Comparison of ENCODE assay signal across 11 mouse cellular contexts in the genomic region with DNA sequence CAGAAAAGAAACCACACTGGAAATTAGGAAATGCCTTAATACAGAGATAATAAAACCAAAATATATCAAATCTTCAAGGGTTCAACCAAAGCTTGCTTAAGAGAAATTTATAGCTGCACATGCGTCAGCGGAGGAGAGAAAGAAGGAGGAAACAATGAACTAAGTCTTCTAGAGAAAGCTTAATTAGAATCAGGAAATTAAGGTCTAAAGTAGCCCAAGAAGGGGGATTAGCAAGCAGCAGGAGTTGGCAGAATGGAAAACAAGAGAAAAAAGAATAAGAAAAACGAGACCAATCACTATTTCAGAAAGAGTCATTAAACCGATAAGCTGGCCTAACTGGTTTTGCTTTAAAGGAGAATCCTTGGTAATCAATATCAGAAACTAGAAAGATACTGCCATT.
DNase-seq lines count a peak whose midpoint lies in the region; ATAC-seq and TF ChIP-seq lines count a peak whose summit lies in the region.
"Had no signal": no experiment of that assay in that cellular context is flagged by ENCODE, and none has a peak within 500 bp of the region (broad histone marks: within the 10 kb centered on the region; RNA-seq: fewer than 3 reads in every experiment).

No protein-coding gene starts in this region.

- no peaks in the 10 kb centered on the region for H3K27me3 ChIP-seq in heart, adult 2 months (ENCODE audit: control insufficient read depth, insufficient read depth, low read length)
- no peaks in the 10 kb centered on the region for H3K27me3 ChIP-seq in kidney, embryonic 15.5 days
- H3K27me3 ChIP-seq in embryonic facial prominence, embryonic 14.5 days (replicated peaks; ENCODE audit: control insufficient read depth, insufficient read depth, low read length): no peaks in the 10 kb centered on the region
- H3K27me3 ChIP-seq in limb, embryonic 10.5 days (ENCODE audit: low read depth, poor library complexity, severe bottlenecking): no peaks in the 10 kb centered on the region; the same call in 1 of the 2 replicates
- H3K27me3 ChIP-seq: liver, embryonic 13.5 days; neural tube, embryonic 13.5 days had no signal

- no peak overlapping the region for H3K4me2 ChIP-seq in kidney, embryonic 15.5 days
- H3K4me2 ChIP-seq in embryonic facial prominence, embryonic 14.5 days (ENCODE audit: low read depth, low read length): no peak overlapping the region
- H3K4me2 ChIP-seq: liver, embryonic 13.5 days; neural tube, embryonic 13.5 days had no signal

- DNase-seq in heart, adult 2 months: no peak
- DNase-seq in heart, adult 8-10 months (ENCODE audit: low spot score): no peak
- DNase-seq in kidney, postnatal 10 days: no peak
- DNase-seq in embryonic facial prominence, embryonic 14.5 days (ENCODE audit: low spot score): no peak
- DNase-seq in limb, embryonic 10.5 days (ENCODE audit: low spot score): no peak
- DNase-seq in layer of hippocampus, adult 18-20 months (ENCODE audit: low spot score in 2 of 2): no peak
- DNase-seq in spleen, adult 12 weeks (ENCODE audit: low spot score): no peak
- DNase-seq: liver, embryonic 13.5 days had no signal

- no peak overlapping the region for H3K9ac ChIP-seq in heart, adult 2 months (ENCODE audit: low read depth, low read length)
- H3K9ac ChIP-seq in kidney, embryonic 15.5 days: no peak overlapping the region
- no peak overlapping the region for H3K9ac ChIP-seq in embryonic facial prominence, embryonic 14.5 days (ENCODE audit: low read depth, low read length)
- H3K9ac ChIP-seq: liver, embryonic 13.5 days; neural tube, embryonic 13.5 days had no signal

- H3K4me1 ChIP-seq in heart, adult 2 months (ENCODE audit: control insufficient read depth, insufficient read depth, low read length): peaks cover 4% of the 10 kb centered on the region
- H3K4me1 ChIP-seq in kidney, embryonic 15.5 days: peaks cover 15% of the 10 kb centered on the region
- H3K4me1 ChIP-seq in embryonic facial prominence, embryonic 14.5 days (ENCODE audit: control insufficient read depth, insufficient read depth, low read length): peaks cover 15% of the 10 kb centered on the region
- H3K4me1 ChIP-seq in limb, embryonic 10.5 days: peaks cover 16% of the 10 kb centered on the region
- H3K4me1 ChIP-seq: liver, embryonic 13.5 days had no signal

- intact Hi-C loops in heart, adult 2 months (cut with DNase I): no loop called here

- TF ChIP-seq CTCF in heart, adult 2 months (IDR thresholded peaks at IDR 0.05): no peak

- no peaks in the 10 kb centered on the region for H3K9me3 ChIP-seq in kidney, embryonic 15.5 days (replicated peaks)
- H3K9me3 ChIP-seq in embryonic facial prominence, embryonic 14.5 days (ENCODE audit: control insufficient read depth, low read length): no peaks in the 10 kb centered on the region
- H3K9me3 ChIP-seq in limb, embryonic 10.5 days (replicated peaks): no peaks in the 10 kb centered on the region
- H3K9me3 ChIP-seq: liver, embryonic 13.5 days; neural tube, embryonic 13.5 days had no signal

- no peak for ATAC-seq in kidney, embryonic 15.5 days (replicated peaks; ENCODE audit: low FRiP score)
- ATAC-seq in embryonic facial prominence, embryonic 14.5 days (ENCODE audit: low read depth): no peak

- no peak for TF ChIP-seq EP300 in heart, adult 2 months (IDR thresholded peaks at IDR 0.05; ENCODE audit: insufficient read depth, low read depth, low read length)

- no peak overlapping the region for H3K4me3 ChIP-seq in heart, adult 2 months
- no peak overlapping the region for H3K4me3 ChIP-seq in kidney, embryonic 15.5 days (replicated peaks)
- no peak overlapping the region for H3K4me3 ChIP-seq in embryonic facial prominence, embryonic 14.5 days (ENCODE audit: low read depth, low read length)
- H3K4me3 ChIP-seq in limb, embryonic 10.5 days: no peak overlapping the region
- H3K4me3 ChIP-seq: erythroblast, embryonic 14.5 days; liver, embryonic 13.5 days; neural tube, embryonic 13.5 days had no signal

- TF ChIP-seq POLR2A in heart, adult 2 months (IDR thresholded peaks at IDR 0.05; ENCODE audit: insufficient read depth, low read depth, low read length): no peak

- no peaks in the 10 kb centered on the region for H3K79me2 ChIP-seq in heart, adult 2 months (replicated peaks; ENCODE audit: control insufficient read depth, insufficient read depth, low read length)

- WGBS in heart, adult 2 months: 68% methylated on average over 4 of the region's 4 CpGs
- WGBS in kidney, embryonic 15.5 days: 32% methylated on average over 4 of the region's 4 CpGs
- 32% methylated on average over 4 of the region's 4 CpGs for WGBS in embryonic facial prominence, embryonic 14.5 days
- 41% methylated on average over 4 of the region's 4 CpGs for WGBS in limb, embryonic 10.5 days

- peak overlapping the region; percentile 47 for H3K27ac ChIP-seq in heart, adult 2 months
- peak overlapping the region; percentile 66 for H3K27ac ChIP-seq in kidney, embryonic 15.5 days
- H3K27ac ChIP-seq in embryonic facial prominence, embryonic 14.5 days (replicated peaks; ENCODE audit: low read depth, low read length): peak overlapping the region; percentile 67
- peak overlapping the region; percentile 56; the same call in 1 of the 2 replicates for H3K27ac ChIP-seq in limb, embryonic 10.5 days
- H3K27ac ChIP-seq: liver, embryonic 13.5 days; neural tube, embryonic 13.5 days had no signal

- no peaks in the 10 kb centered on the region for H3K36me3 ChIP-seq in heart, adult 2 months (ENCODE audit: control insufficient read depth, insufficient read depth, low read length)
- no peaks in the 10 kb centered on the region for H3K36me3 ChIP-seq in kidney, embryonic 15.5 days
- no peaks in the 10 kb centered on the region for H3K36me3 ChIP-seq in embryonic facial prominence, embryonic 14.5 days (ENCODE audit: control insufficient read depth, insufficient read depth, low read length)
- no peaks in the 10 kb centered on the region for H3K36me3 ChIP-seq in limb, embryonic 10.5 days
- H3K36me3 ChIP-seq: liver, embryonic 13.5 days; neural tube, embryonic 13.5 days had no signal
